Mouse (Mus musculus) forelimb bud, embryonic 11.5 days (tissue): ENCODE measurements around the gene Amt.
"Not testable (repeated sequence)": the region's sequence is repeated elsewhere in the genome, so short reads cannot be mapped to it uniquely, and the experiment has no call there.

Experiments used
- DNase-seq: peaks from one replicate; pipeline ENCODE4 v3.0.0-alpha.2; 2012; ENCODE audit warnings: low read depth, low spot score

Gene Amt

GRCm38 (mm10) chr9:108280071-108280828 is 16.4 kb upstream of the Amt start:
- no peak for DNase-seq

GRCm38 (mm10) chr9:108284410-108284809 is 12.2 kb upstream of the Amt start:
- peak; percentile 72 for DNase-seq

GRCm38 (mm10) chr9:108287526-108288238 is 9.0 kb upstream of the Amt start:
- DNase-seq: not testable (repeated sequence)

- no peak for DNase-seq
Measured at GRCm38 (mm10) chr9:108289347-108289746, 7.3 kb upstream of the Amt start.

GRCm38 (mm10) chr9:108290016-108290750 is 6.5 kb upstream of the Amt start, which contains the start of gene Nicn1:
Gene Nicn1, plus strand, starts transcription at chr9:108290429.
- DNase-seq: peak; percentile 94

- no peak for DNase-seq
Measured at GRCm38 (mm10) chr9:108290773-108291172, 5.9 kb upstream of the Amt start.

- DNase-seq: no peak
Measured at GRCm38 (mm10) chr9:108301853-108302252, 5.2 kb downstream of the Amt start.

- DNase-seq: no peak
Measured at GRCm38 (mm10) chr9:108304716-108305115, 8.1 kb downstream of the Amt start.

- no peak for DNase-seq
Measured at GRCm38 (mm10) chr9:108305170-108305569, 8.5 kb downstream of the Amt start.

- peak; percentile 100 for DNase-seq
Measured at GRCm38 (mm10) chr9:108305629-108306520, 9.2 kb downstream of the Amt start, which contains the start of the genes Rhoa and Tcta. Gene Rhoa, plus strand, starts transcription at chr9:108306129. Gene Tcta, minus strand, starts transcription at chr9:108306160.

- DNase-seq: peak; percentile 38
Measured at GRCm38 (mm10) chr9:108306571-108306980, 9.9 kb downstream of the Amt start.

GRCm38 (mm10) chr9:108307021-108307807 is 10.6 kb downstream of the Amt start:
- no peak for DNase-seq

GRCm38 (mm10) chr9:108308141-108308540 is 11.5 kb downstream of the Amt start:
- no peak for DNase-seq

GRCm38 (mm10) chr9:108317572-108317971 is 20.9 kb downstream of the Amt start:
- DNase-seq: no peak

- no peak for DNase-seq
Measured at GRCm38 (mm10) chr9:108318462-108318861, 21.8 kb downstream of the Amt start.

- DNase-seq: not testable (repeated sequence)
Measured at GRCm38 (mm10) chr9:108322054-108322453, 25.4 kb downstream of the Amt start.

GRCm38 (mm10) chr9:108324784-108325183 is 28.1 kb downstream of the Amt start:
- DNase-seq: no peak

GRCm38 (mm10) chr9:108325811-108326210 is 29.2 kb downstream of the Amt start:
- DNase-seq: no peak

- DNase-seq: no peak
Measured at GRCm38 (mm10) chr9:108337848-108338550, 41.3 kb downstream of the Amt start.

- no peak for DNase-seq
Measured at GRCm38 (mm10) chr9:108338551-108338885, 41.9 kb downstream of the Amt start.
